Mouse (Mus musculus): Measurements from ENCODE around the gene Brms1.

DNA sequence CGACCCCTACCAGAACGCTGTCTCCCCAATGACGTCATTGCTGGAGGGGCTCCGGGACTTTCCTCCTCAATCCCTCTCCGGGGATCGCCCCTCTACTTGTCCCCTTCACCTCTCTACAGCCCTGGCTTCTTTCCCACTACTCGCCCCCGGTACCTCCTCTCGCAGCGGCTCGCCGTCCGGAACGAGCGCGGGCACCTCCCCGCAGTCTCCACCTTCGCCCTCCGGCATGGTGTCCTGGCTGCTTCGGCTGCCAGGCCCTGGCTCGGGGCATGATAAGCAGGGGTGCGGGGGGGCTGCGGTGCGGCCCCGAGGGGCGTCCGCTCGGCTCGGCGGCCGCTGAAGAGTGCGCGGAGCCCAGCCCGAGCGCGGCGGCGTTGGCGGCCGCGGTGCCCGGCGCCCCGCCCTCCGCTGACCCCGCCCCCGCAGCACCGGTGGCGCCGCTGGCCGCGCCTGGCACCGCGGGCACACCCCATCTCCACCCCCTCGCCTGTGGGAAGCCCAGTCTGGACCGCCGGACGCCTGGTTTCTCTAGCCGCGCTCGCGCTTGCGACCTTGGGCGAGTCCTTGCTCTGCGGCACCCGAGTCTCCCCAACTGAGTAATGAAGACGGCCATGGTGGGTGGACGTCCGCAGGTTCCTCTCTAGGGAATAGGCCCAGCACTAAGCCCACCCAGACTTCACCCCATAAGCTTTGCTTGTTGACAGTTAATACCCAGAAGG, 44.1 kb downstream of the Brms1 start, which contains the start of gene Tmem151a:
- no peak for TF ChIP-seq CTCF (IDR thresholded peaks at IDR 0.05; ENCODE audit: extremely low read depth, insufficient read length, insufficient replicate concordance, low read depth, low read length)
- no peak for TF ChIP-seq POLR2A (IDR thresholded peaks at IDR 0.05; ENCODE audit: low read depth, low read length)

Measured in small intestine, adult 2 months (tissue).